Mouse (Mus musculus) lung, postnatal 0 days (tissue): ENCODE results near the gene Apod.

Experiments used
- CTCF ChIP-seq: IDR thresholded peaks from 2 replicates; pipeline ENCODE4 v1.5.1; 2016; ENCODE audit warnings: antibody characterized with exemption, mild to moderate bottlenecking
- EP300 ChIP-seq: IDR thresholded peaks from 2 replicates; pipeline ENCODE4 v1.6.1; 2016; ENCODE audit warnings: antibody characterized with exemption, mild to moderate bottlenecking, control low read depth

DNA sequence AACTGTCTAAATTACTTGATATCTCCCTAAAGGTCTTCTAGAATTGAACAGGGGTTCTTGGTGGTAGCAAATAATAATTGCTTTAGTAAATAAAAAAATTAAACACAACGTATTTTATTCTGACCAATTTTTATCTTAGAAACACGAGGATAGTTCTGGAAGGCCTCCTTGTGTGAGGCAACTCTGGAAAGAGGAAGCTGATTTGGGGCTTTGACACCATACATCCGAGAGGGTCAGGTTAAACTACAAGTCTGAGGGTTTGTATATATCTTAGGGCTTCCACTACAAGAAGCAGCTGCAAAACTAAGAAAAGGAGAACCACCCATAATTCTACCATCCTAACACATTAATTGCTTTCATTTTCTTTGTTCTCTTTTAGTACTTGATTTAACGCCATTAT is 20.8 kb downstream of the Apod start:
- TF ChIP-seq EP300 (no peak), CTCF (no peak)
